Mouse (Mus musculus) G1E (cell line): ENCODE data around the gene Rgs3.

Source experiments
- CTCF ChIP-seq: IDR thresholded peaks from 2 replicates; pipeline ENCODE4 v1.5.1; 2012; ENCODE audit warnings: low read depth, low read length, inconsistent platforms, mixed read lengths
- GATA1 ChIP-seq: IDR thresholded peaks from 2 replicates; pipeline ENCODE4 v1.6.1; 2012; ENCODE audit warnings: borderline replicate concordance, low read length, inconsistent platforms, mixed read lengths
- GATA2 ChIP-seq: IDR thresholded peaks from 2 replicates; pipeline ENCODE4 v1.6.1; 2012; ENCODE audit warnings: low read depth, low read length, inconsistent platforms, borderline replicate concordance
- POLR2AphosphoS5 ChIP-seq: IDR thresholded peaks from 2 replicates; pipeline ENCODE4 v1.6.1; 2012; ENCODE audit warnings: low read depth, low read length, inconsistent platforms; ENCODE audit not compliant: insufficient replicate concordance
- TAL1 ChIP-seq: conservative IDR thresholded peaks from 2 replicates; pipeline ENCODE4 v1.6.1; 2012; ENCODE audit warnings: low read depth, low read length, inconsistent platforms, mixed read lengths

GRCm38 (mm10) chr4:62527655-62528054, 32.0 kb upstream of the Rgs3 start:
- TF ChIP-seq GATA1 (no peak), CTCF (no peak), POLR2AphosphoS5 (no peak), TAL1 (no peak), GATA2 (no peak)
